Mouse (Mus musculus): Measurements from ENCODE around the gene Spib. TPM values are rescaled to one million over a fixed set of nuclear protein-coding genes. Genes with fewer than 3 reads are reported as not detected.

Spib gene
- polyA plus RNA-seq, 1 experiment from 2014 or later, result not detected

DNA sequence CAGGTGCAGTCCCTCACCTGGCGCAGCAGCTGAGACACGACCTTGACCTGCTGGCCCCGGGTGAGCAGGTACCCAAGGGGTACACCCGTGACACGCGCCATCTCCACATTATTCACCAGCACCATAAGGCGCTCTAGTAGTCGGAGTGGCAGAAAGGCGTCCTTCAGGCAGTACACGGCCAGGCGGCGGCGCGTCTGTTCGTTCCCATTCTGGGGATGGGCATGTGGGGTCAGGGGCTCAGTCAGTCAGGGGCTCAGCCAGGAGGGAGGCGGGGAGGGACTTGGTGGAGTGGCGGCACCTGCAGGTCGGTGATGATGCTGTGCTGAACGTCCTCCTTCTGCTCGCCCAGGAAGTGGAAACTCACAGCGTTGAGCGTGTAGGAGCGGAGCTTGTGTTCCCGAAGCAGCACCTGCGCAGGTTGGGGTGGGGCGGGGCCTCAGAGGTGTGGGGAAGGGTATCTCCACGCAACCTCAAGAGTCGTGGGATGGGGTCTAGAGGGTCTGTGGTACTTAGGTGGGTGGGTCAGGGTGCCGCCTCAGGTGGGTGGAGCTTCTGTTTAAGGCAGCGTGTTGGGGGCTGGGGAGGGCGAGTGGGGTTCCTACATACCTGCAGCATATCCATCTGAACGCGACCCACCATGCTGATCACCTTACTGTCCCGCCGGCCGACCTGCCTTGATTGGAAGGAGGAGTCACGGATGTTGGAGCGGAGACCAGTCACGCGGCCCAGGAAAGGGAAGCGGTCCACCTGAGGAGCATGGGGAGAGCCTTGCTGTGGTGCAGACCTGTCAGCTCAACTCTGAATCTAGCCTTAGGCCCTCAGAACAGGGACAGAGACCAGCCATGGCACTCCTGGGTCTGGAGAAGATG is 7.1 kb upstream of the Spib start:
- no peak overlapping the region for H3K9ac ChIP-seq (replicated peaks; ENCODE audit: low read depth, low read length)
- H3K27ac ChIP-seq (ENCODE audit: low read length), result no peak overlapping the region
- H3K9me3 ChIP-seq (ENCODE audit: control insufficient read depth, low read length), result no peaks in the 10 kb centered on the region
- no peak overlapping the region for H3K4me3 ChIP-seq (replicated peaks; ENCODE audit: low read length)
- no peaks in the 10 kb centered on the region for H3K27me3 ChIP-seq (replicated peaks; ENCODE audit: control insufficient read depth, insufficient read depth, low read length)
- ATAC-seq, result no peak
- no peak overlapping the region for H3K4me2 ChIP-seq (ENCODE audit: low read length)
- whole genome bisulfite sequencing, result 94% methylated on average over 41 of the region's 41 CpGs
- H3K4me1 ChIP-seq (replicated peaks; ENCODE audit: control insufficient read depth, insufficient read depth, low read length), result no peaks in the 10 kb centered on the region
- H3K36me3 ChIP-seq (ENCODE audit: control insufficient read depth, insufficient read depth), result no peaks in the 10 kb centered on the region

DNA sequence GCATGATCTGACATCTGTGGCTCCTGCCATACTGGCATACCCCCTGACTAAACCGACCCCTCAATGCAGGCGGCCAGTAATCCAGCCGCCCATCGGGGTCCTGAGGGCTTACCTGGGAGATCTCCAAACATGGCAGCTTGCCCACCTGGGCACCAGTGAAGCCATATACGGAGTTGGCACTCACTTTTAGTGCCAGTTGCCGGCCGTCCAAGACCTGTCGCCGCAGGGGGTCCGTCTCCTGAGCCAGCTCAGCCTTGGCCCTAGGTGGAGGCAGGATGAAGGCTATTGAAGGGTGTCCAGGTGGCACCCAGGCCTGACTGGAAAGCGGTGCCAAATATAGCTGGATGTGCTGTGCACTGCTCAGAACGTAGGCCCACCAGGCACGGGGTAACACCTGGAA is 5.6 kb upstream of the Spib start:
- no peaks in the 10 kb centered on the region for H3K4me1 ChIP-seq (replicated peaks; ENCODE audit: control insufficient read depth, insufficient read depth, low read length)
- no peak overlapping the region for H3K4me2 ChIP-seq (ENCODE audit: low read length)
- no peaks in the 10 kb centered on the region for H3K9me3 ChIP-seq (ENCODE audit: control insufficient read depth, low read length)
- no peak overlapping the region for H3K4me3 ChIP-seq (replicated peaks; ENCODE audit: low read length)
- no peak overlapping the region for H3K9ac ChIP-seq (replicated peaks; ENCODE audit: low read depth, low read length)
- no peaks in the 10 kb centered on the region for H3K36me3 ChIP-seq (ENCODE audit: control insufficient read depth, insufficient read depth)
- no peak overlapping the region for H3K27ac ChIP-seq (ENCODE audit: low read length)
- ATAC-seq, result no peak
- no peaks in the 10 kb centered on the region for H3K27me3 ChIP-seq (replicated peaks; ENCODE audit: control insufficient read depth, insufficient read depth, low read length)
- 86% methylated on average over 13 of the region's 13 CpGs for WGBS

DNA sequence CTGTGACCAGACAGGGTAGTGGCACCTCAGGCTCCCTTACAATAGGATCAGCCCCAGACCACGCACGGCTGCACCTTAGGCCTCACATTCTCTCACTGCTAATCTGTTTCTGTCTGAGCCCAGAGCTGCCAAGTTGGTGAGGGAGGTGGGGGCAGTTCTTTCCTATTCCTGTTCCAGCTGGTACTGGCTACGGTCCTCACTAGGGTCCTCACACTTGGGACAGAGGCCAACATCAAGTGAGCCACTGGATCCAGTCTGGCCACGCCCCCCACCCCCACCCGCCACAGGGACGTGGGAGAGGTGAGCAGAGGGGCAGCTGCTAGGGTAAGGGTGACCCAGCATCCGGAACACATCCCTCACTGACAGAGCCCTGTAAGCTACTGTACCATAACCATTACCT is 5.1 kb upstream of the Spib start:
- Histone ChIP-seq H3K9me3 (ENCODE audit: control insufficient read depth, low read length) (no peaks in the 10 kb centered on the region), H3K4me3 (replicated peaks; ENCODE audit: low read length) (no peak overlapping the region), H3K27ac (ENCODE audit: low read length) (no peak overlapping the region), H3K36me3 (ENCODE audit: control insufficient read depth, insufficient read depth) (no peaks in the 10 kb centered on the region), H3K4me2 (ENCODE audit: low read length) (no peak overlapping the region), H3K4me1 (replicated peaks; ENCODE audit: control insufficient read depth, insufficient read depth, low read length) (no peaks in the 10 kb centered on the region), H3K9ac (replicated peaks; ENCODE audit: low read depth, low read length) (no peak overlapping the region), H3K27me3 (replicated peaks; ENCODE audit: control insufficient read depth, insufficient read depth, low read length) (no peaks in the 10 kb centered on the region)
- no peak for ATAC-seq
- WGBS, result 77% methylated on average over 7 of the region's 7 CpGs

DNA sequence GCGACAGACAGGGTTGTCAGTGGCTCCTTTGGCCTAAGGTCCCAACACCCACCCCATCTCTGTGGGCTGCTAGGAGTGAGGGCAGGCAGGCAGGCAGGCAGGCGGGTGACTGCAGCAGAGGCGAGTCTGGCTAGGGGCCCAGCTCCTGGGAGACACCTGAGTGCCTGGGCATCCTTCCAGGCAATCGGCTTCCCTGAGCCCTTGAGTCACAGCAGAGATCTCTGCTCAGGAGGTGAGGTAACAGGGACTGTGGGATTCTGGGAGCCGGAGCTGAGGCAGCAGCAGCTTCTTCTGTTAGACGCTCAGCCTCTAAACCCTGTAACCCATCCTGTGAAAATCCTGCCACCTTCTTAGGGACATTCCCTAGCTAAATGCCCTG is 4.7 kb upstream of the Spib start:
- no peak overlapping the region for H3K4me2 ChIP-seq (ENCODE audit: low read length)

DNA sequence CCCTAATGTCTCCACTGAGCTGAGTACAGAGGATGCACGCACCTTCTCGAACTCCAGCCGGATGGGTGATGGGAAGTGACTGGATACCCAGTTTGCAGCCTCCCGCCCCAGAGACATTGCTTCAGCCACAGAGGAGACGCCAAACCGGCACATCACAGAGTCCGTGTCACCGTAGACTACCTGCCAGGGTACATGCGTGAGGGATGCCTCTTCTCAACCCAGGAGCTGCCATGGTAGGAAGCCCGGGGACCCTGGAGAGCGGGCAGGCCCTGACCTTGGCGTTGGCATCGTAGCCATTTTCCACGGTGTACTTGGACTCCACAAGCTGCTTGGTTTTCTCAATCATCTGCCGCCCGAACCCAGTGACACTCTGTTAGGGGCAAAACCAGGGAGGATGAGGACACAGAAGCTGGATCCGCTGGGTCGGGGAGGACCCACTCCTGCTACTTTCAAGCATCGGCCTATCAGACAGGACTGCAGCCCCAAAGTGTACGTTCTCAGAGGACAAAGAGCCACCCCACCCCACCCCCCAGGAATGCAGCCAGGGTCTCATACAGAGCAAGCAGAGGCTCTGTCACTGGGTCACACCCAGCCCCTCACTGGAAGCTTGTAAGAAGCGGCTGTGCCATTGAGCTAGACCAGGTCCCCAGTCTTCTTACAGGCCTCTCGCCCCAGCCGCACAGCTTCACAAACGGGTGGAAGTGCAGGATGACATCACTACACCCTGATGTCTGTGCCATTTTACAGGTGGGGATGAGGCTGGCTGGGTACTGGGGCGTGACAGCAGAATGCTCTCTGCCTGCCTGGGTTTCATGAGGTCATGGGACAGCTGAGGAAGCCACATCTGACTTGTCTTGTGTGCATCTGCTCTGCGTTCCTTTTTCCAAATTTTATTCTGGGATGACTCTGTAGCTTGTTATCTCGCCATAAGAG is 4.1 kb upstream of the Spib start:
- Histone ChIP-seq H3K4me1 (replicated peaks; ENCODE audit: control insufficient read depth, insufficient read depth, low read length) (no peaks in the 10 kb centered on the region), H3K27me3 (replicated peaks; ENCODE audit: control insufficient read depth, insufficient read depth, low read length) (no peaks in the 10 kb centered on the region), H3K36me3 (ENCODE audit: control insufficient read depth, insufficient read depth) (no peaks in the 10 kb centered on the region), H3K9ac (replicated peaks; ENCODE audit: low read depth, low read length) (no peak overlapping the region), H3K4me3 (replicated peaks; ENCODE audit: low read length) (no peak overlapping the region), H3K27ac (ENCODE audit: low read length) (no peak overlapping the region), H3K9me3 (ENCODE audit: control insufficient read depth, low read length) (no peaks in the 10 kb centered on the region), H3K4me2 (ENCODE audit: low read length) (no peak overlapping the region)
- 93% methylated on average over 27 of the region's 27 CpGs for WGBS
- ATAC-seq, result no peak

More for the DNA sequence above, 4.7 kb upstream of the Spib start:
- H3K27ac ChIP-seq (ENCODE audit: low read length), result no peak overlapping the region
- no peaks in the 10 kb centered on the region for H3K4me1 ChIP-seq (replicated peaks; ENCODE audit: control insufficient read depth, insufficient read depth, low read length)
- no peaks in the 10 kb centered on the region for H3K9me3 ChIP-seq (ENCODE audit: control insufficient read depth, low read length)
- no peaks in the 10 kb centered on the region for H3K36me3 ChIP-seq (ENCODE audit: control insufficient read depth, insufficient read depth)
- no peak overlapping the region for H3K9ac ChIP-seq (replicated peaks; ENCODE audit: low read depth, low read length)
- H3K4me3 ChIP-seq (replicated peaks; ENCODE audit: low read length), result no peak overlapping the region
- H3K27me3 ChIP-seq (replicated peaks; ENCODE audit: control insufficient read depth, insufficient read depth, low read length), result no peaks in the 10 kb centered on the region
- no peak for ATAC-seq
- 74% methylated on average over 6 of the region's 6 CpGs for WGBS

DNA sequence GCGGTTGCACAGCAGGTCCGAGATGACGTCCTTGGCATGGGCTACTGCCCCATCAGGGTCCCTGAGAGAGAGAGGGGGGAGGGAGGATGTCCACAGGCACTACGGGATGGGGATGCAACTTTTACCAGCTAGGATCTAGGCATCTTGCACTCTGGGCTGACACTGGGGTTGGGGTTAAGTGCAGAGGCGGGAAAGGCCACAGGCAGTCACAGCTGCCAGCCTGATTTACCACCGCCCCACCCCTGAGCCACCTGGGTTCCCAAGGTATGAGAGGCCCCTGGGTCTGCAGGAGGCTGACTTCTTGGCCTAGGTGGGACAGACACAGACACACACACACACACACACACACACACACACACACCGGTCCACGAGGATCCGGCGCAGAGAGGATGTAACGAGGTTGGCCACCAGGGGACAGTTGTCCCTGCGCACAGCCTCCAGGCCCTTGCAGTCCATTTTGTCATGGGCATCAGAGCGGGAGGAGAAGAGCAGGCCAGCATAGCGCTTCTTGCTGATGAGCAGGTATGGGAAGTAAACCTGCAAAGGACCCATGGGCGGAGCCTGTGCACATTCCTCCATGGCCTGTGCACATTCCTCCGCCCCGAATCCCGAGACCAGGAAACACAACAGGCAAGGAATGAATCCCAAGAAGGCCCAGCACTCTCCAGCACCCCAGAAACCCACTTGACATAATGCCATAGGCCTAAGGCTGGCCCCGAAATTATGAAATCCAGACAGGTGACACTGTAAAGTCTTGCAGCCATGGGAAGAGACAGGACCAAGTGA is 3.0 kb upstream of the Spib start:
- Histone ChIP-seq H3K27me3 (replicated peaks; ENCODE audit: control insufficient read depth, insufficient read depth, low read length) (no peaks in the 10 kb centered on the region), H3K9me3 (ENCODE audit: control insufficient read depth, low read length) (no peaks in the 10 kb centered on the region), H3K4me2 (ENCODE audit: low read length) (no peak overlapping the region), H3K36me3 (ENCODE audit: control insufficient read depth, insufficient read depth) (no peaks in the 10 kb centered on the region), H3K9ac (replicated peaks; ENCODE audit: low read depth, low read length) (no peak overlapping the region), H3K4me3 (replicated peaks; ENCODE audit: low read length) (no peak overlapping the region), H3K4me1 (replicated peaks; ENCODE audit: control insufficient read depth, insufficient read depth, low read length) (no peaks in the 10 kb centered on the region), H3K27ac (ENCODE audit: low read length) (no peak overlapping the region)
- 88% methylated on average over 19 of the region's 19 CpGs for WGBS
- ATAC-seq, result no peak

DNA sequence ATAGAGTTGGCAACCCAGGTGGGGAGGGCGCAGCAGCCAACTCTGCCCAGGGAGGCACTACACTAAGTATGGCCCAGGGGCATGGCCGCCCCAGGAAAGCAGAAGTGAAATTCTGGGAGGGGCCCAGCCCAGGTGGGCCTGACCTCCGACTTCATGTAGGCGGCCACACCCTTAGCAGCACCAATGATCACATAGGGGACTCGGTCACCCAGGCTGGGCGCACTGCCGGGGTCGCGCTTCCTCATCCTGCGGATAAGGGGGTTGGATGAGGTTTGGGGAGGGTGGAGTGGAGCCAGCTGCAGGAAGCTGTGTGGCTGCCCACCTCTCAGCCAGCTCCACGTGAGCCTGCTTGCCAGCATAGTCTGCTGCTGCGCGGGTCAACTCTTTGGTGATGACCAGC is 2.4 kb upstream of the Spib start:
- 93% methylated on average over 13 of the region's 13 CpGs for WGBS
- no peaks in the 10 kb centered on the region for H3K36me3 ChIP-seq (ENCODE audit: control insufficient read depth, insufficient read depth)

DNA sequence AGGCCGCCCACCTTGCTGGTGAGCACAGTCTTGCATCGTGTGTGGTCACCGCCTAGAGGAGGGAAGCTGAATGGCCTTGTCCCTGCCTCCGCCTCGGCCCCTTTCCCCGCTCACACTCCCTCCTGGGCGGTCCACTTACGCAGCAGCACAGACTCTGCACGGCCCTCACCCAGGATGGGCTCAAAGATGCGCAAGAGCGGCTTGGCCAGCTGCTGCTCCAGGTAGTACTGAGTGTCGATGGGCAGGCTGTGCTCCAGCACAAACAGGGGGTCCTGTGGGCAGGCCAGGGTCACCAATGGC is 1.8 kb upstream of the Spib start:
- Histone ChIP-seq H3K27me3 (replicated peaks; ENCODE audit: control insufficient read depth, insufficient read depth, low read length) (no peaks in the 10 kb centered on the region), H3K9me3 (ENCODE audit: control insufficient read depth, low read length) (no peaks in the 10 kb centered on the region), H3K4me1 (replicated peaks; ENCODE audit: control insufficient read depth, insufficient read depth, low read length) (no peaks in the 10 kb centered on the region), H3K27ac (ENCODE audit: low read length) (no peak overlapping the region), H3K4me3 (replicated peaks; ENCODE audit: low read length) (no peak overlapping the region), H3K36me3 (ENCODE audit: control insufficient read depth, insufficient read depth) (no peaks in the 10 kb centered on the region), H3K4me2 (ENCODE audit: low read length) (no peak overlapping the region), H3K9ac (replicated peaks; ENCODE audit: low read depth, low read length) (no peak overlapping the region)
- 62% methylated on average over 12 of the region's 12 CpGs for WGBS
- ATAC-seq, result no peak

More for the DNA sequence above, 2.4 kb upstream of the Spib start:
- H3K4me2 ChIP-seq (ENCODE audit: low read length), result no peak overlapping the region
- H3K4me1 ChIP-seq (replicated peaks; ENCODE audit: control insufficient read depth, insufficient read depth, low read length), result no peaks in the 10 kb centered on the region
- no peak overlapping the region for H3K27ac ChIP-seq (ENCODE audit: low read length)
- no peaks in the 10 kb centered on the region for H3K9me3 ChIP-seq (ENCODE audit: control insufficient read depth, low read length)
- H3K9ac ChIP-seq (replicated peaks; ENCODE audit: low read depth, low read length), result no peak overlapping the region
- no peak overlapping the region for H3K4me3 ChIP-seq (replicated peaks; ENCODE audit: low read length)
- ATAC-seq, result no peak
- no peaks in the 10 kb centered on the region for H3K27me3 ChIP-seq (replicated peaks; ENCODE audit: control insufficient read depth, insufficient read depth, low read length)
